Mouse (Mus musculus): ENCODE results near the gene Smarca2.

Gene Smarca2

GRCm38 (mm10) chr19:26746709-26747467 is 142.0 kb downstream of the Smarca2 start:
- DNase-seq (ENCODE audit: extremely low read depth, low read depth, low spot score): no peak

- DNase-seq (ENCODE audit: extremely low read depth, low read depth, low spot score): no peak
These were observed 143.0 kb downstream of the Smarca2 start for GRCm38 (mm10) chr19:26747571-26748539.

- no peak for DNase-seq (ENCODE audit: extremely low read depth, low read depth, low spot score)
These were observed 143.8 kb downstream of the Smarca2 start for GRCm38 (mm10) chr19:26748676-26749075.

- DNase-seq (ENCODE audit: extremely low read depth, low read depth, low spot score): no peak
These were observed 144.7 kb downstream of the Smarca2 start for GRCm38 (mm10) chr19:26749427-26750137.

- no peak for DNase-seq (ENCODE audit: extremely low read depth, low read depth, low spot score)
These were observed 147.8 kb downstream of the Smarca2 start for GRCm38 (mm10) chr19:26752611-26753163.

- DNase-seq (ENCODE audit: extremely low read depth, low read depth, low spot score): no peak
These were observed 148.5 kb downstream of the Smarca2 start for GRCm38 (mm10) chr19:26753266-26753872.

GRCm38 (mm10) chr19:26754016-26754794 is 149.4 kb downstream of the Smarca2 start:
- DNase-seq (ENCODE audit: extremely low read depth, low read depth, low spot score): no peak

- DNase-seq (ENCODE audit: extremely low read depth, low read depth, low spot score): no peak
These were observed 151.1 kb downstream of the Smarca2 start for GRCm38 (mm10) chr19:26755991-26756390.

- no peak for DNase-seq (ENCODE audit: extremely low read depth, low read depth, low spot score)
These were observed 151.5 kb downstream of the Smarca2 start for GRCm38 (mm10) chr19:26756399-26756798.

GRCm38 (mm10) chr19:26758156-26758555 is 153.3 kb downstream of the Smarca2 start:
- DNase-seq (ENCODE audit: extremely low read depth, low read depth, low spot score): no peak

- DNase-seq (ENCODE audit: extremely low read depth, low read depth, low spot score): no peak
These were observed 153.8 kb downstream of the Smarca2 start for GRCm38 (mm10) chr19:26758620-26759019.

- DNase-seq (ENCODE audit: extremely low read depth, low read depth, low spot score): no peak
These were observed 154.4 kb downstream of the Smarca2 start for GRCm38 (mm10) chr19:26759295-26759694.

GRCm38 (mm10) chr19:26761257-26761656 is 156.4 kb downstream of the Smarca2 start:
- DNase-seq (ENCODE audit: extremely low read depth, low read depth, low spot score): no peak

- no peak for DNase-seq (ENCODE audit: extremely low read depth, low read depth, low spot score)
These were observed 160.6 kb downstream of the Smarca2 start for GRCm38 (mm10) chr19:26765483-26765882.

- no peak for DNase-seq (ENCODE audit: extremely low read depth, low read depth, low spot score)
These were observed 162.6 kb downstream of the Smarca2 start for GRCm38 (mm10) chr19:26767454-26767853.

- no peak for DNase-seq (ENCODE audit: extremely low read depth, low read depth, low spot score)
These were observed 163.1 kb downstream of the Smarca2 start for GRCm38 (mm10) chr19:26767941-26768340.

- no peak for DNase-seq (ENCODE audit: extremely low read depth, low read depth, low spot score)
These were observed 164.0 kb downstream of the Smarca2 start for GRCm38 (mm10) chr19:26768846-26769245.

- no peak for DNase-seq (ENCODE audit: extremely low read depth, low read depth, low spot score)
These were observed 165.0 kb downstream of the Smarca2 start for GRCm38 (mm10) chr19:26769609-26770500.

- DNase-seq (ENCODE audit: extremely low read depth, low read depth, low spot score): no peak
These were observed 165.7 kb downstream of the Smarca2 start for GRCm38 (mm10) chr19:26770592-26770991.

Data from fat pad, adult 2 months (tissue).